Mouse (Mus musculus) adrenal gland, postnatal 14 days (tissue): ENCODE measurements around the gene Opcml. TPM values are rescaled to one million over a fixed set of nuclear protein-coding genes. Genes with fewer than 3 reads are reported as not detected.

Experiments
- DNase-seq: peaks from one replicate; pipeline ENCODE4 v3.0.0; 2021; ENCODE audit warnings: mixed read lengths
- total RNA-seq: library from RNA; stranded (reverse); gene quantifications from 2 replicates; pipeline ENCODE4 v1.2.3, GENCODE M21; 2021

Opcml gene
- total RNA-seq, 1 experiment from 2014 or later = 1.4 TPM

DNA sequence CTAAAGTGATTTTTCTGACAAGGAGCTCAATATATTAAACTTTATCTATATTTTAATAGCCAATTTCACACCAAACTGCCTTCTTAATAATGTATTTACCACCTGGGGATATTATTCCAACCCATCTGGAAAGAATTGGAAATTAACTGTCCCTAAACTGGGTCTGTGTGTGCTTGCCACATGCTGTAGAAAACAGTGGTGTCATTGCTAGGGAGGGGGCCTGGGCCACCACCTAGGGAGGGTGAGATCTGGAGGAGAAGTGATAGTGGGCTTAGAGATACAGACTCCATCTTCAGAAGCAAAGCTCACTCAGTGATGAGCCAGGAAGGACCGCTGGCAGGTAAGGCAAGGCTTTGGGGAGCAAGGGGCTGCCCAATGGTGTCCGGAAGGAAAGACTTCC is 537.9 kb downstream of the Opcml start:
- DNase-seq = no peak

DNA sequence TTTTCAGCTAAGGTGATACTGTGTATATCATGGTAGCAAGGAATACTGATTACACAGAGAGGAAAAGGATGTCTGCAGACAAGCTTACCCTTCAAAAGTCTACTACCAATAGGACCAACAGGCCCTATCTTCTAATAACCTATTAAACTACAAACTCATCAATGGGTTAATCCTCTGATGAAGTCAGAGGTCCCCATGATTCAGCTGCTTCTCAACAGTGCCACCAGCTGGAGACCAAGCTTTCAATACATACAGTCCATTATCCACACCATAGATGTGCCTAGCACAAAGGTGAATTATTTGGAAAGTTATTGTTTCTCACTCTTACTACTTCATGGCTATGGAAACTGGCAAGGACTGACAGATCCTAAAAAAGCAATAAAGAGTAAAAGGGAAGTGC is 538.9 kb downstream of the Opcml start:
- peak; percentile 30 for DNase-seq

DNA sequence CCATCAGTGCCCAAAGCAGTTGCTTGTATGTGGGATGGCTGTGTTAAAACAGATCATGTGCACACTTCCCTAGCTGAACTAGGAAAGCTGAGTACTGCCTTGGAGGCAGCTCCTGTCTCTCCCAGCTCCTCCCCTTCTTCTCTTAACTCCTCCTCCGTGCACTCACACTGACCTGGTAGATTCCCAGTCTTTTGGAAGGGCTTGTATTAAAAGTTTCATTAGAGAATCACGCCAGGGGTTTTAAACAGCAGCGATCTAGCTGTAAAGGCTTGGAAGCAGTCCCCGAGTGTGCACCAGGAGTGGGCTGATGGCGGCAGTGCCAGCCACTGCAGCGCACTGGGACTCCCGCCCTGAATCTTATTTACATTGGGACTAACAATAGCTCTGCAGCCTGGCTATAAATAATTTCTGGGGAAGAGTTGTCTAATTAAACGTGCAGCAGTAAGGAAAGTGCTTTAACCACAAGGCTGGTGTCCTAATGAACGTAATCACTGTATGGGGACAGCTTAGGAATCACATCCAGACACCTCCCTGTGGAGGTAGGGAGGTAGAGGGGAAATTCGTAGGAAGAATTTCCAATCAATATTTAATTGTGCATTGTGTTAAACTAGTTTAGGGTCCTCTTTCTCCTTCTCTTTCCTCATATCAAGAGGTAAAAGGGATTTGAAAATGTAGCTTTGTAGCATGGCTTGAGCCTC is 546.1 kb downstream of the Opcml start:
- no peak for DNase-seq

DNA sequence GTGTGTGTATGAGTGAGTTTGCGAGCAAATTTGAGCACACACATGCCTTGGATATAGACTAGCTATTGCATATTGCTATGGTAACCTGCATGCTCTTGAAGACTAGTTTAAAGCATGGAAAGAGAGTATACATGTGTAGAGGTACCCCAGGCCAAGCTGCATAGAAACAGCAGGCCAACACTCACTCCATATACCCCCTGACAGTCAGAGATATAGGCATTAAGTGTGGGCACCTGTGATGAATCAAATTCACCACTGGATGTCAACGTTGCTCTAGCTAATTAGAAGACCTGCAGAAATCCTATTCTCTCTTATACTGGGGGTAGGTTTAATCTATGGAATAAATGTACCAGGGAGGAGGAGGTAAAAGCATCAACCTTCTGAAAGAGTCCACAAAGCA is 547.3 kb downstream of the Opcml start:
- no peak for DNase-seq

DNA sequence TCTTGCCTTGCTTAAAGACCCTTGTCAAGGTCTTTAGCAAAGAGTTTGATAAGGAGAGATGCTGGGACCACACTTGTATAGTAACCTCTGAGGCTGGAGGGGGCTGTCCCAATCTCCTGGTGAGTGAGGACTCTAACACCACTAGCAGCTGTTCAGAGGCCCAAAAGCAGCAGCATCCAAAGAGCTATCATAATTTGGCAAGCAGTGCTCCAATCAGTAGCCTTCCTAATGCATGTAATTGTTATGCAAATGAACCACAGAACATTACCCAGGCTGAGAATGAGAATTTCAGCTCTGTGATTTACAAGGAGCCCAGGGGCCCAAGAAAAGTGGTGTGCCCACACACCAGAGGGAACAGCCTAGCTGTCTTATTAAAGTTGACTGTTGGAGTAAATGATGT is 564.4 kb downstream of the Opcml start:
- no peak for DNase-seq

DNA sequence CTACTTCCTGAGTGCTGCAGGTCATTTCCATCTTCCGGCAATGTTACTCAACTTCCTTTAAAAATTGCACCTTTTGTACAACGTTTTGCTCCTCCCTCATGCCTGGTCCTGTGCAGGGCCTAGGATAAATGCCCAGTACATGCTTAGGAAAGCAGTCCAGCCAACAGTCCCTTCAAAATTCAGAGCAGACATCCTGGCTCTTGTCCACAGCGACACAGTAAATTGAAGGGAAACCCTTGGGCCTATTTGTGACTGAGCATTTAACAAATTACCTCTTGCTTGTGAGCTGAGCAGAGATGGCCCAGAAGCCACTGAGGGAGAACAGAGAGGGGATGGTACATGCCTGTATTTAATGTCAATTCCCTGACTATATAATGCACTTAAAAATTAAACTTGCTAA is 567.4 kb downstream of the Opcml start:
- no peak for DNase-seq

DNA sequence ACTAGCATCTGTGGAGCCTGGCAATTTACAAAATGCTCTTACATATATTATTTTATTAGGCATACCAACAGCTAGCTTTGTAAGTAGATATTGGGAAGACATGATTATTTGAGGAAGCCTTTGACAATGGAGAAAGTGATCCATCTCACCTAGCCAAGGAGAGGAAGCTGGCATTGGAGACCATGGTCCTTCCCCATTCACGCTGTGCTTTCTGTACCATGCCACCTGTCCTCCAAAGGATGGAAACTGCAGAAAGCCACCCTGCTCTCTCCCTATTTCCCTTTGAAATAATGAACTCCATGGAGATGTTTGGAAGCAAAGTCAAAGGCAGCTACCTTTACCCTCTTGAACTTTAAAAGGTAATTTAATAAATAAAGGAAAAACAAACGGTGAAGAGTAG is 570.1 kb downstream of the Opcml start:
- DNase-seq = no peak

DNA sequence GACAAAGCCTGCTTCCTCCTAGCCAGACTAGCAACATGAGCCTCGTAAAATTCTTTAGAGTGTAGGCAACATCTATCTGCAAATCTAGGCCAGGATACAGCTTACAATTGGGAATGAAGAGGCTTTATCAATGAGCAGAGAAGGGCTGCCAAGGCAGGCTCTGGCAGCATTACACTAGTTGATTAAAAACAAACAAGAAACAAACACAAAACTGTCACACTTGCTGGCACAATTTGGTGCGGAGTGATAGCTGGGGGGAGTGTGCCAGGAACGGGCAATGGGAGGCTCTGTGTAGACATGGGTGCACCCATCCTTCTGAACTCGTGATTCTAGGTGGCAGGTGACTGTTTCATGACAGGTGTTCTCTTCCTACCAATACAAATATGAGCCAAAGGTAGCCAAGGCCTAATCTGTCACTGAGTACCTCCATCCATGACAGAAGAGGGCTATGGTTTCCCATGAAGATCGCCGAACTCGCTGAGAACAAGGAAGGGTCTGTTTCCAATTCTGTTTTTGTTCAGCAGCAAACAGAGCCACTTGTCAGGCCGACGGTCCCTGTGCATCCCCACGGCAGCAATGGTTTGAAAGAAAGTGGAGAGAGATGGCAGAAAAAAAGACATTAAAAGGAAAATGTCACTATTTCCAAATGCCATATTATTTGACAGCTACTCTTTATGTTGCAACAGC is 574.0 kb downstream of the Opcml start:
- no peak for DNase-seq

DNA sequence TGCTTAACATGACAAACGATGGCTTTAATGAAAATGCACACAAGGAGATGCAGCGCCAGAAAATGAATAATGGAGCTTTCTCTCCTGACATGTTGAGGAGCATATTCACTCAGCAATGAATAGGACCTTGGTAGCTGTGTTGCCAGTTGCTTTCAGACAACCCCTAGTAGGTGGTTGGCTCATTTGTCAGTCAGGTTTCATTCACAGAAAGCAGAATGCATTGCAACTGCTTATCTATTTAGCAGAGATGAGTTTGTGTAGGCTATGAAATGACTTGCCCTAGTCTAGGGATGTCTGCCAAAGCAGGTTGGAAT is 574.5 kb downstream of the Opcml start:
- DNase-seq = no peak

DNA sequence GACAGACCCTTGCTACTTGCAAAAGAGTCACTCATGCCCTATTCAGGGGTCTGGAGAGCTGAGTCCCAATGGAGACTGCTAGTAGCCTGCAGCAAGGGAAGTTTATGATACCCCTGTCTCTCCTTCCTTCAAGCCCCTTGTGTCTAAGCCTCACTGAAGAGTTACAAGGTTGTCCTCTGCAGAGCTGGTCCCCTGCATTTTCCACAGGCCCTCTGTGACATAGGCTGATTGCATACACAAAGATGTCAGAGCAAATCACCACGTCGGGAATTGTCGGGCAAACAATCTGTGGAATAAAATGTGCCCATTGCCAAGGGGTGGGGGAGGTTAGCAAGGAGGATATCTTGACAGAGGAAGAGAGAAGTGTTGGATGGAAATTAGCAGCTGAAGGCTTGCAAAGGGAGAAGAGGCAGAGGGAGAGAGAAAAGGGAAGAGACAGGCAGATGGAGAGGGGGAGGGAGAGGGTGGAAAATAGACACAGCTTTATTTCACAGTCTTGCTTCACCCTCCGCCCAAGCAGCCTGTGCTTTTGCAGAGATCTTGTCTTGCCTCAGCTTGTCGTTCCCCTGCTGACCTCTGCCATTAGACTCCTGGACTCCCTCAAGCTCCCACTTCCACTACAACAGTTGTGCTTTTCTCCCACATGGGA is 596.1 kb downstream of the Opcml start:
- DNase-seq = no peak

DNA sequence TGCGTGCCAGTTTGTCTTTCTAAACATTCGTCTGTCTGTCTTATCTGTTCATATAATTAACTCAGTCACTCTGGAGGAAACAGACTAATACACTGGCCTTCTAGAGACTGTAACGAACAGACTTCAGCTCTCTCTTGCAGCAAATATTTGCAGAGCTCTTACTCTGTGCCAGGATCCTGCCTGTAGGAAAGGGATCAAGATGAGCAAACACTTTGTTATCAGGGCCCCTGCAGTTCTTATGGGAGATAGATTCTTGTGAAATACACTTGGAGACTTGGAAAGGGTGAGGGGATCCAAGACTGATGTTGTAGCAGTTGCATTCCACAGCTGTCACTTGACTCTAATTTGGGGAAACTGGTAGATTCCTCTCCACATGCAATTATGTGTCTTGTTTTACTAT is 604.6 kb downstream of the Opcml start:
- no peak for DNase-seq

DNA sequence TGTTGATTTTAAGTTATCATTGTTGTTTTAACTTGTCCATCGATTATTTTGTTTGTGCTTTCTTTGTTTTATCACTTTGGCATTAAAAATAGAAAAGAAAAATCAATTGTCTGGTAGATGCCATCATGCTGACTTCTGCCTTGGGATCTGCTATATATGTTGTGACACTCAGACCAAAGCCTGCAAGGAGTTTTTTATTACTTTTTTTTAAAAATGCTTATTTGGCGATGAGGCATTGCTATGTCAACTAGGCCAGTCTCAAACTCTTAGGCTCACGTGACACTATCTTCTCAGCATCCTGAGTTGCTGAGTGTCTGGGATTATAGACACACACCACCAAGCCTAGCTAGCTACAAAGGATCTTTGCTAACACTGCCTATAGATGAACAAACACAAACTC is 605.1 kb downstream of the Opcml start:
- no peak for DNase-seq

DNA sequence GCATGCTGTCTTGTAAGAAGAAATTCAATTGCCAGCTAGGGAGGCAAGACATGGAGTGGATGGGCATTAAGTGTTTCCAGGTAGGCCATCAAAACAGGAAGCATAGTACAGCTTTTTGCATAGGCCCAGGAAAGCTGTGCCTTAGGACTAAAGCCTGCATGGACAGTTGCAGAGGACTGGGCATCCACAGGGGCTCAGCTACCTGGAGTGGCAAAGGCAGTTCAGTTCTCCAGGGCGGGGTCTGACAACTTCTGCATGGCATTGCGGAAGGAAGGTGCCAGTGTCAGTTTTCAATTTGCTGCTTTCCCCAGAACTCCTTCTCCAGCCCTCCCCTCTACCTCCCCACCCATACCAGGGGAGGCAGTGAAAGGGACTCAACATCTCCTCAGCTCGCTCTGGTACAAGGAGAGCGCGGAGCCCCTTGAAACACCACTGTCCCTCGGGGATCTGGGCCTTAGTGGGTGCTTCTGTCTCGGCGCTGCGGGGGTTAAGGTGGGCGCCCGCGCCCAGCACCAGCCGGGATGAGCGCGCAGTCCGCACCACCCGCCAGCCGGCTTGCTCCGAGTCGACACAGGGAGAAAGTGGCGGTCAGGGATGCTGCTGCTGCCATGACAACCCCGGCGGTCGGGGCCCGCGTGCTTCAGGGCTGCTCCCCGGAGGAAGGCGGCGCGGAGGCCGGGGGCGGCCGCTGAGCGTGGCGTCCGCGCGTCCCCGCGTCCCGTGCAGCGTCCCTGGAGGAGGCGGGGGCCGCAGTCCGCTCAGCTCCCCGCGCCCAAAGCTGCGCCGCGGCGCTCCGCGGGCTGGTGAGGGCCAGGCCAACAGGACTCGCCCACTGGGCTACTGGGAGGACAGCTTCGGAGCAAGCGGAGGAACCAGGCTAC is 612.4 kb downstream of the Opcml start:
- peak; percentile 63 for DNase-seq

DNA sequence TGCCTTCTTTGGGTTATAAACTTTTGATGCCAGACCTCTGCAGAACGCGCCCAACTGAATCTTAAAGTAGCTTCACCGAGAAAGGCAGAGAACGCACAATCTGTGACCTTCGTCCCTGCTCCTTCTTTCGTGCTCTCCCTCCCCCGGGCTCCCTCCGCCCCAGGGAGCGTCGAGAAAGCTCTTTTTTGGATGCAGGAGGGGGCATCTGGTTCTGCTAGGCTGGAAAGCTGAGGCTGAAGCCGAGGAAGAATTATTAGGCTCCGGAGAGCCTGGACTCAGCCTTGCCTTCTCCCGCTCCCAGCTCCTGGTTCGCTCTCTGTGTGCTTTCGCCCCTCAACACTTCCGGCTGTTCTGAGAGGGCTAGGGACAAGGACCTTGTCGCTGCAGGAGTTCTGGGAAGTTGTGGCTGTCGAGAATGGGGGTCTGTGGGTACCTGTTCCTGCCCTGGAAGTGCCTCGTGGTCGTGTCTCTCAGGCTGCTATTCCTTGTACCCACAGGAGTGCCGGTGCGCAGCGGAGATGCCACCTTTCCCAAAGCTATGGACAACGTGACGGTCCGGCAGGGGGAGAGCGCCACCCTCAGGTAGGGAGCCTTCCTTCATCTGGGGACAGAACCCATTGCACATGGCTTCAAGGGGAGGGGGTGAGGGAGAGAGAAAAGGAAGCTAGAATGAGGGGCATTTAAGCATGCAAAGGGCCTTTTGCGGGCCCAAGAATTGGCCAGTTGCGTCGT is 613.4 kb downstream of the Opcml start:
- DNase-seq = peak; percentile 83

DNA sequence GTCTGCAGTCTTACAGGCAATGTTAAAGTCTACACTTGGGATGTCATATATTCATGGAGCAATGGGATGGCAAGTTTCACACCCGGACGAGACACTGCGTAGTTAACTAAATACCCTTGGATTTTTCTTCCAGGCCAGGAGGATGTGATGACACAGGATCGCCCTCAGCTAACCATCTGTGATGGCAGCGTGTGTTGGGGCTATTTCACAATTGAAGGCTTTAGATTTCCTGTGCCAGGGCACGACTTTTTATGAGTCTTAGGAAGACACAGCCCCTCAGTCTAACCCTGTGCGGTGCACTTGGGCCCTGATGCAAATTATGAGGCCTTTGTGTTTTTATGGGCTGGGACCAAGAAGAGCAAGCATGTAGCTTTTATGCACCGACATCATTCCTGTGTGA is 614.0 kb downstream of the Opcml start:
- DNase-seq = no peak

DNA sequence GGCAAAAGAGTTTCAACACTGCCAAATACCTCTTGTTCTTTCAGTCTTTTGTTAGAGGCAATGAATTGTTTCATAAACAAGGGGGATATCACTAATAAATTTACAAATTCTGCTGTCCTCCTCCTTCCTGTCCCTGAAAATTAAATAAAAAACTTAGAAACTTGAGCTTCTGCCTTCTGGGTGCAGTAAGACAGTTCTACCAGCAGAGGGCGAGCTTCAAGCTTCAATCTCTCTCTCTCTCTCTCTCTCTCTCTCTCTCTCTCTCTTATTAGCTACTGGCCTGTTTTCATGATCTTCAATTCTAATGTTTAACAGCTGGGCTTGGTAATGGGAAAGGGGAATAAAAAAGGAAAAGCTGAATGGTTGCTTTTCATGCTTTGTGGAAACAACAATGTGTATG is 615.2 kb downstream of the Opcml start:
- DNase-seq = peak; percentile 46

DNA sequence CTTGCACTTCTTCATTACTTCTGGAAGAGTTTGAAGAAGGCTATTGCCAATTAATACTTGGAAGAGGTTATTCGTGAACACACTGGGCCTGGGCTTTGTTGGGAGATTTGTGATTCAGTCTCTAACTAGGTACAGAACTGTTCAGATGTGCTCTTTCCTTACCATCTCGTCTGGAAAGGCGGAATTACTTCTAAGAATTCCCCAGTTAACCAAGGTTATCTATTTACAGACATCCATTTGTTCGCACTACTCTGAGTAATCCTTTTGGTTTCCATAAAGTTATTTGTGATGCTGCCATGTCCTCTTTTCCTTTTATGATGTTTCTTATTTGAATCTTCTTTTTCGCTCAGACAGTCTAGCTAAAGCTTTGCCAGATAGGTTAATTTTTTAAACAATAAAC is 630.2 kb downstream of the Opcml start:
- no peak for DNase-seq

DNA sequence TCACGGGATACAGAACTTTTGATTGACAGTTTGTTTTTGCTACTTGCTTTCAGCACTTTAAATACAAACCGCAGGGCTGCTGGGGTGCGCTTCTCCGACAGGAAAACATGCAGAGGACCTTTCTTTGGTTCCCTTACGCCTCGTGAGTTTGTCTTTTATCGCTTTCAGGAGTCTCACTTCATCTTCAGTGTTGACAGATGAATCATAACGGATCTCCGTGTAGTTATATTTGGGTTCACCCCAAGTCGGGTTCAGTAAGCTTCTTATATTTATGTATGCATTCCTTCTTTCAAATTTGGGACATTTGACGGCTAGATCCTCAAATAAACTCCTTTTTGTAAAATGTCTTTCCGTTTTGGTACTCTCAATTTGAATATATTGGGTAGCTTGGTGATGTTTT is 632.8 kb downstream of the Opcml start:
- no peak for DNase-seq

DNA sequence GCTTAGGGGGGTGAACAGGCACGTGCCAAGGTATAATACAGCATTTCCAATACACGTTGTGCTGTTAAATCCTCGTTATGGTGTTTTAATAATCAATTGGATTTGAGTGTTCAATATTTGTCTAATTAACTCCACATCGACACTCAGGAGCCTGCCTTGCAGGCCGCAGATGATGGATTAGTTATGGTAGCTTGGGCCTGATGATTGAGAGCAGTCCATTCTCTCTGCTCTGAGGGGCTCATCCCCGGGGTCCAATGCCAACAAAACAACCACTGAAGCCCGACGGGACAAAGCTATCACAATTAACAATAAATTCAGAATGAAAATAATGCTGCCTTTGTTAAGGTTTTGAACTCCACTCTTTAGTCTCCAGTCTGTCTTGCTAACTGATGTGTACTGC is 641.6 kb downstream of the Opcml start:
- no peak for DNase-seq

DNA sequence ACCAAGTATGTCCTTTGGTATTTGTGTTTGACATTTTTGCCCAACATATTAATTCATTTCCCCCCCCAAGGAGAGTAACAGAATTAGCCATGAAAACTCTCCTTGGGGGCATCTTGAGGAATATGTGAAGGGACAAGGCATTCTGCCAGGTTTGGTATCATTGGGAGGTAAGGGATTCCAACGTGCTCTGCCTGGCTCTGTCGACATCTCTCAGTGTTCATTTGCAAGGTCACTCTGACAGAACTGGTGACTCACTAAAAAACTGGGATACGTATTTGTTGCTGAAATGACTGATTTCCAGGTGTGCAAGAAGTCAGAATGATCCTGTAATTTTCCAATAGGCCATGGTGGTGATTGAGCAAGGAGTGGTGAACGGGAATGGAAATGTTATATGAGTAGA is 648.2 kb downstream of the Opcml start:
- no peak for DNase-seq

DNA sequence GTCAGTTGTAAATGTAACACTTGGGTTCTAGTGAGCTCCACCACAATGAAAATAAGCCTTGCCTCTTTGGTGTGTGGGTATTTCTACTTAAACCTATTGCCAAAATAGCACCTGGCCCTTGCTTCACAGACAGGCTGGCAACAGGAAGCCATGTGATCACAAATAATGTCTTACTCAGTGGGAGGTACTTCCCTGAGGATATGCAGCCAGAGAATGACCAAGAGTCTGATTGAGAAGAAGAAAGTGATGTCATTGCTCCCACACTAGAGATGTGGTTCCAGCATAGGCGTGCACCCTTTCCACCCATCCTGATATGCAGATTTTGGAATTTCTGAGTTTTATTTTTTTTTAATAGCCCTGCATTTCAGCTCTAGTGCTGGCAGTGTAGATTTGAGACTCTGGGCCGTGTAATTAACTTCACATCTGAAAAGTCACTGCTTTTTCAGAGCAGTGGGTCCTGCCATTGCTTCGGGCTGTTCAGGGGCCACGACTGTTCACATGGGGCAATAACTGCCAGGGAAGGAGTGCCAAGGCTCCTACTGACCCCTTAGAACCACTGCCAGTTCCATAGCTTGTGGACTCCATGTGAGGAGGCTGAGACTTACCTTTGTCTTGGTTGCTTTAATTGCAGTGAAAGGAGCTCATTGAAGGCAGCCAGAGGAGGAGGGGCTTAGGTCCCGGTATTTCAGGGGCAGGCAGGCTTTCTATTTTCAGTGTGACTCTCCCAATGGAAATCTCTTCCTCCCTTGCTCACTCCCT is 649.0 kb downstream of the Opcml start:
- DNase-seq = no peak
